Mouse (Mus musculus): Measurements from ENCODE around the gene Usf3. TPM values are rescaled to one million over a fixed set of nuclear protein-coding genes. Genes with fewer than 3 reads are reported as not detected.

Gene Usf3
- total RNA-seq, 2 experiments from 2014 or later: 4.4 to 15.9 TPM

Other genes starting within 250 kb of the Usf3 start
- gene Qtrt2, start 246.4 kb upstream of the Usf3 start, total RNA-seq (2015; ENCODE audit: low replicate concordance): 2.1 and 4.8 TPM in 2 replicates
- 5.5 and 7.5 TPM in 2 replicates for gene Qtrt2, start 246.4 kb upstream of the Usf3 start, total RNA-seq (2017; ENCODE audit: low replicate concordance)
- gene Zdhhc23, start 193.5 kb upstream of the Usf3 start, total RNA-seq (2015; ENCODE audit: low replicate concordance): 0.19 and 0.21 TPM in 2 replicates
- 0.26 TPM in 1 of 2 replicates, not detected in the other for gene Zdhhc23, start 193.5 kb upstream of the Usf3 start, total RNA-seq (2017; ENCODE audit: low replicate concordance)
- gene Gramd1c, start 109.9 kb upstream of the Usf3 start, total RNA-seq (2015; ENCODE audit: low replicate concordance): 1.2 and 1.3 TPM in 2 replicates
- gene Gramd1c, start 109.9 kb upstream of the Usf3 start, total RNA-seq (2017; ENCODE audit: low replicate concordance): 1.8 and 2.1 TPM in 2 replicates
- 13.0 and 24.0 TPM in 2 replicates for gene Atp6v1a, start 33.5 kb upstream of the Usf3 start, total RNA-seq (2015; ENCODE audit: low replicate concordance)
- 14.2 and 23.6 TPM in 2 replicates for gene Atp6v1a, start 33.5 kb upstream of the Usf3 start, total RNA-seq (2017; ENCODE audit: low replicate concordance)
- gene Naa50, start 33.4 kb upstream of the Usf3 start, total RNA-seq (2015; ENCODE audit: low replicate concordance): 25.6 and 34.9 TPM in 2 replicates
- 22.5 and 29.0 TPM in 2 replicates for gene Naa50, start 33.4 kb upstream of the Usf3 start, total RNA-seq (2017; ENCODE audit: low replicate concordance)
- gene Sidt1, start 159.9 kb downstream of the Usf3 start, total RNA-seq (2015; ENCODE audit: low replicate concordance): 0.19 and 1.0 TPM in 2 replicates
- gene Sidt1, start 159.9 kb downstream of the Usf3 start, total RNA-seq (2017; ENCODE audit: low replicate concordance): not detected in 2 replicates
- 7.3 and 20.7 TPM in 2 replicates for gene Spice1, start 173.9 kb downstream of the Usf3 start, total RNA-seq (2015; ENCODE audit: low replicate concordance)
- gene Spice1, start 173.9 kb downstream of the Usf3 start, total RNA-seq (2017; ENCODE audit: low replicate concordance): 31.2 and 35.4 TPM in 2 replicates
- not detected in 2 replicates for gene Cfap44, start 221.6 kb downstream of the Usf3 start, total RNA-seq (2015; ENCODE audit: low replicate concordance)
- gene Cfap44, start 221.6 kb downstream of the Usf3 start, total RNA-seq (2017; ENCODE audit: low replicate concordance): not detected in 2 replicates